Mouse (Mus musculus) liver, adult 2 months (tissue): ENCODE data around the gene Myh6.

ENCODE experiments used
- CTCF ChIP-seq: fragments of 200-500 bp; IDR thresholded peaks from 2 replicates; pipeline ENCODE4 v1.5.1; 2011; ENCODE audit warnings: low read depth, low read length, control low read depth
- POLR2A ChIP-seq: fragments of 200-500 bp; IDR thresholded peaks from 2 replicates; pipeline ENCODE4 v1.6.1; 2011; ENCODE audit warnings: low read length, control low read depth; ENCODE audit not compliant: insufficient read depth; ENCODE audit errors: extremely low read depth

DNA sequence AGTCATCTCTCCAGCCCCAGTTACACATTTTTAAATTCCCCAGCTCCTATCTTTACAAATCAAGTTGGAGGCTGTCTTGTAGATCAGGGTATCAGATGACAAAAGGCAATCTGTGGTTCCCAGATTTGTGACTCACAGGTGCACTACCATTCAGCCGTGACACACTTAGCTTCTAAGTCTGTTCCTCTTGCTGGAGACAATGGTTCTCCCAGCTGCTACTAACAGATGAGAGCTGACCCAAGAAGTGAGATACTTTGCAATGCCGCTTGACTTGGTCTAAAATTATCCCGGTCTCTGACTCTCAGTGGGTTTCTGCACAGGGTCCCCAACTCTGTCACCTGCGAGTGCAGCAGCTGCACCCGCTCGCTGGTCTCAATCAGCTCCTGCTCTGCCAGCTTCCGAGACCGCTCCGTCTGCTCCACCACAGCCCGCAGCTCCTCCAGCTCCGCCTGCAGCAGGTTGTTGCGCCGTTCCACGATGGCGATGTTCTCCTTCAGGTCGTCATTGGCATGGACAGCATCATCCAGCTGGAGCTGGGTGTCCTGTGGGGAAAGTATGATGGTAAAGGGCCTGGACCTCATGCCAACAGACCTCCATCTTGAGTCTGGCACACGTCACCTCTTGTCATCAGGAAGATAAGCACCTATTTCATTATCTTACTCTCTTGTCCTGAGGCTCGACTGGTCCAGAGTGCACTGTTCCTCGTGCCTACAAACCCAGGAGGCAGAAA is 20.6 kb downstream of the Myh6 start:
- no peak for TF ChIP-seq CTCF
- no peak for TF ChIP-seq POLR2A
